Mouse (Mus musculus) left cerebral cortex, adult 11 months (tissue): Measurements from ENCODE around the gene Orc5.

Source experiments
- DNase-seq: peaks from one replicate; pipeline ENCODE4 v3.0.0; 2022; ENCODE audit warnings: low spot score

The Orc5 gene

GRCm38 (mm10) chr5:22550033-22550551, at the start of gene Orc5:
TSS of gene Orc5 (minus strand) at chr5:22550429.
- DNase-seq: peak; percentile 85

GRCm38 (mm10) chr5:22596981-22597380, 46.8 kb upstream of the Orc5 start:
- DNase-seq: no peak

- DNase-seq: no peak
Observed at GRCm38 (mm10) chr5:22589370-22589966, 39.2 kb upstream of the Orc5 start.

- DNase-seq: no peak
Observed at GRCm38 (mm10) chr5:22587492-22587891, 37.3 kb upstream of the Orc5 start.

- DNase-seq: no peak
Observed at GRCm38 (mm10) chr5:22584556-22584955, 34.3 kb upstream of the Orc5 start.

GRCm38 (mm10) chr5:22578011-22578410, 27.8 kb upstream of the Orc5 start:
- DNase-seq: no peak

GRCm38 (mm10) chr5:22574751-22575150, 24.5 kb upstream of the Orc5 start:
- no peak for DNase-seq

GRCm38 (mm10) chr5:22574161-22574560, 23.9 kb upstream of the Orc5 start:
- no peak for DNase-seq

- DNase-seq: no peak
Observed at GRCm38 (mm10) chr5:22573696-22574095, 23.5 kb upstream of the Orc5 start.

GRCm38 (mm10) chr5:22572881-22573280, 22.7 kb upstream of the Orc5 start:
- DNase-seq: no peak

GRCm38 (mm10) chr5:22572456-22572855, 22.2 kb upstream of the Orc5 start:
- no peak for DNase-seq

- DNase-seq: no peak
Observed at GRCm38 (mm10) chr5:22565708-22566107, 15.5 kb upstream of the Orc5 start.

- DNase-seq: no peak
Observed at GRCm38 (mm10) chr5:22559801-22560200, 9.6 kb upstream of the Orc5 start.

- DNase-seq: no peak
Observed at GRCm38 (mm10) chr5:22557491-22558113, 7.4 kb upstream of the Orc5 start.

GRCm38 (mm10) chr5:22556713-22557112, 6.5 kb upstream of the Orc5 start:
- no peak for DNase-seq

- no peak for DNase-seq
Observed at GRCm38 (mm10) chr5:22552233-22552765, 2.1 kb upstream of the Orc5 start.

- no peak for DNase-seq
Observed at GRCm38 (mm10) chr5:22549366-22550032, 730 bp downstream of the Orc5 start.

GRCm38 (mm10) chr5:22548556-22549161, 1.6 kb downstream of the Orc5 start:
- no peak for DNase-seq

- no peak for DNase-seq
Observed at GRCm38 (mm10) chr5:22546536-22546935, 3.7 kb downstream of the Orc5 start.

GRCm38 (mm10) chr5:22545305-22545704, 4.9 kb downstream of the Orc5 start:
- DNase-seq: no peak

- no peak for DNase-seq
Observed at GRCm38 (mm10) chr5:22542676-22543075, 7.6 kb downstream of the Orc5 start.

GRCm38 (mm10) chr5:22538996-22539600, 11.1 kb downstream of the Orc5 start:
- DNase-seq: no peak
